Mouse (Mus musculus) cerebral cortex, adult 2 months (tissue): Measurements from ENCODE around the gene Rhbdf1.

Experiments
- WGBS: fragments of 180-500 bp; shearing (Covaris S2); methylation state at CpG from one replicate; pipeline ENCODE4 v1.1.7; 2018; 5-methylcytosine and 5-hydroxymethylcytosine counted together

The Rhbdf1 gene

DNA sequence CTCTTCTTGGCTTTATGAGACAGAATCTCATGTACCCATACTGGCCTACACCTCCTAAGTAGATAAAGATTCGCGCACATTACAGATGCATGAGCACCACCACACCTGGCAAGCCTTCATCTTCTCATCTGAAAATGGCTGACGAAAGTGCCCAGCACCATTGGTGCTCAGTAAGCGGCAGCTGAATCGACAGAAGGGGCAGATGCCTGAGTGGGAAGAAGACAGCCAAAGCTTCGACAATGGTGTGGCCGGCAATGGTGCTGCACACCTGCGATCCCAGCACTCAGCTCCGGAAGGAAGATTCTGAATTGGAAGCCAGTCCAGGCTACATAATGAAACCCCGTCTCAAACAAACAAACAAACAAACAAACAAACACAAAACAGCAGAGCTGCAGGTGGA lies 2.8 kb downstream of the Rhbdf1 start:
- WGBS = 61% methylated on average over 10 of the region's 10 CpGs

DNA sequence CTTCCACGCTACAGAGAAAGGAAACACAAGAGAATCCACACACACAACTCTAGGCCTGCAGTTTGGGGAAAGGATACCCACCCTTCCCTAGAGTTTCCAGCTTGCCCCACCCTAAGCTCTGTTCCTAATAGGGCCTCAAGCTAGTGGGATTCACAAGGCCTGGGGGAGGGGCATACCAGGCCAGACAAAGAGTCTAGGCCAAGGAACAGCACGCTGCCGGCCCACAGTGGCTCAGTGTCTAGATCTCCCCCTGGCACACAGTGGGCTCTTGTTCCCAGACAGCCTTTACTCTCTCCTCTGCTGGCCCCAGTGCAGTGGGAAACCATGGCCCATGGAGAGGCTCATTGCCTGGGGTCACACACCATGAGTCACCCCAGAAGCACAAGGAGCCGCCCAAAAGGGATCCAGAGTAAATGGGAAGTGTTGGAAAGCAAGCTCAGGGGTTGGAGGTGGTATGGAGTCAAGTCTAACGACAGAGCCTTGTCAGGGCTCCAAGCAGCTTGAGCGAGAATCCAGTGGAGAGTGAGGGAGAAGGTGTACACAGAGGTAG lies 3.5 kb downstream of the Rhbdf1 start:
- 63% methylated on average over 6 of the region's 6 CpGs for WGBS

DNA sequence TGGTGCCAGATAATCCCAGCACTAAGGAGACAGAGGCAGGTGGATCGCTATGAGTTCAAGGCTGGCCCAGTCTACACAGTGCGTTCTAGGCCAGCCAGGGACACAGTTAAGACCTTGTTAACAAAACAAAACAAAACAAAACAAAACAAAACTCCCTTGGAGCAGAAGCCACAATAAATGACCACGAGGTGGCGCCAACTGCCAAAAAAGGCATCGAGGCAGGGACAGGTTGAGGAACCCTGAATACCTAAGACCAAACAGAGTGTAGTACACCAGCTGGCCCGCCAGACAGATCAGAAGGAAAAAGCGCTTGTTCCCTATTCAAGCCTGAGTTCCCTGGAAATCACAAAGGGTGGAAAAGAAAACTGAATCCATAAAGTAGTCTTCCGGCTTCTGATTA lies 5.2 kb downstream of the Rhbdf1 start:
- 25% methylated on average over 8 of the region's 8 CpGs for WGBS

DNA sequence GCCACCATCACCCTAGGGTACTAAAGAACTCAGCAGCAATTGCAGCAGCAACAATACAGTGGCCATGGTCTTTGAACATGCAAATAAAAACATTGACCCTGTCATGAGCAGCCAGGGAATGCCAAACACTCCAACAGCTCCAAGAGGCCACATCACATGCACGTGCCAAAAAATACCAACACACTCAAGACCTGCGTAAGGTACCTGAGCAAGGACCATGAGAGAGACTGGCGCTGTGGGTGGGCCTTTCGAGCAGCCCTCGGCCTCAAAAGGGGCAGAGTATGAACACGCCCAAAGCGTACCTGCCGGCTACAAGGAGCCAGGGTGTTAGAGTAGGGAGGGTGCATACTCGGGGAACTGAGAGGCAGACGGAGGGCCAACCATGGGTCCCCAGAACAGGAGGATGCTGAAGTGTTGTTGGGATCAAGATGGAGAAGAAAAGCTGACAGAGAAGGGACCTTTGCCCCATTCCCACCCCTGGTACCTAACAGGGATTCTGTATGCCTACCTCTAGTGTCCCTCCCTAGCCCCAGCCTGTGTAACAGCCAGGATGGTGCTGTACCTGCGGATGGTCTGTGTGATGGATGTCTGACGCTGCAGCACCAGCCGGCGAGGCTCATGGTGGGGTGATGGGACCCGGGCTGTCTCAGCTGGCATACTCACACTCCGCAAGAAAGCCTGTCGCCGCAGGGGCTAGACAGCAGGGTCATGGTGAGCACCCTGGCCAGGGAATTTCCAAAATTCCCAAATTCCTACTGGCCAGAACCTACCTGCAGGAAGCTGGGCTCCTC lies 6.5 kb downstream of the Rhbdf1 start:
- 93% methylated on average over 18 of the region's 18 CpGs for WGBS

DNA sequence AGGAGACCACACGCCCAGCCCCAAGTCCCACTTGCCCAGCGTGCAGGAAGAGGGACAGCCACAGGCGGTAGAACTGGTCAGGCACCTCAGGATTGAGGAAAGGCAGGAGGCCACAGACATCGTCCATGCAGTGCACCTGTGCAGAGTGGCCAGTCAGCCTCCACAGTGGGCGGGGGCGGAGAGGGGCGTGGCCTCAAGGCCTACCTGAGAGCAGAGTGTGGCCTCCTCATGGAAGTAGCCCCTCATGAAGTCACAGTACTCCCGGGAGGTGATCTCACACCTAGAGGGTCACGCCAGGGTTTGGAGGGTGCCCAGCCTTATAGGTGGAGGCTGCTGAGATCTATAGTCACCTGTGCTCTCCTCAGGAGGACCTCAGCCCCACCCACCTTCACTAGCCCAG lies 11.5 kb downstream of the Rhbdf1 start:
- 94% methylated on average over 9 of the region's 9 CpGs for WGBS

DNA sequence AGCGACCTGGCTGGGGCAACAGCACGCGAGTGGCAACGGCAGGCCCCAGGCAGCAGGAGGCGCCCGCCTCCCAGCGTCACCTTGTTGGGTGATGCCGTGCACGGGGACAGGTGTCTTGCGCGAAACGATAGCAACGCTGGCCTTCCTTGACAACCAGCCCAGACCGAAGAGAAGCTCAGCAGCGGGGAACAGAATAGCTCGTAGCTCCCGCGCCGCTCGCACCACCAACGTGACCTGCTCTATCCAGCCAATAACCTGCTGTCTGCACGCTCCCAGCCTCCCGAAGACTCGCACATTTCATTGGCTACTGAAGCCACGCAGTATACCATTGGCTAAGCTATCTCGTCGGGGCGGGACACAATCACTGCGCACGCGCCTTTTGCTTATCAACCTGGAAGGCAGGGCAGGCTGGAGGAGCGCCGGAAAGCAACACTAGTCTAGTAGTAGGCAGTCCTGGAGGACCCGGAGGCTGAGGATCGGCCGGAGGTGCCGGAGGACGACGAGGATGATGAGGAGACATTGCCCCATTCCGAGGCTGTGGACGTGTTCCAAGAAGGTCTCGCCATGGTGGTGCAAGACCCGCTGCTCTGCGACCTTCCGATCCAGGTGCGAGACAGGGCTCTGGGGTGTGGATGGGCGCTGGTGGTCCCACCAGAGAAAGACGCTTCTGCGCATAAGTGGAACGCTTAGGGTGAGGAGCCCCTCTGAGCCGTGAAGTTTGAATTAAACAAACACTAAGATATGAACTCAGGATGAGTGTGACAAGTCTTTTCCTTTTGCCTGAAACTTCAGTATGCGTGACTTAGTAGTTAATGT lies 16.8 kb downstream of the Rhbdf1 start, which contains the start of gene Snrnp25:
Snrnp25 (plus strand) TSS at position 358 of the 816 bp plus-strand sequence.
- WGBS = under 1% methylated on average over 52 of the region's 52 CpGs

DNA sequence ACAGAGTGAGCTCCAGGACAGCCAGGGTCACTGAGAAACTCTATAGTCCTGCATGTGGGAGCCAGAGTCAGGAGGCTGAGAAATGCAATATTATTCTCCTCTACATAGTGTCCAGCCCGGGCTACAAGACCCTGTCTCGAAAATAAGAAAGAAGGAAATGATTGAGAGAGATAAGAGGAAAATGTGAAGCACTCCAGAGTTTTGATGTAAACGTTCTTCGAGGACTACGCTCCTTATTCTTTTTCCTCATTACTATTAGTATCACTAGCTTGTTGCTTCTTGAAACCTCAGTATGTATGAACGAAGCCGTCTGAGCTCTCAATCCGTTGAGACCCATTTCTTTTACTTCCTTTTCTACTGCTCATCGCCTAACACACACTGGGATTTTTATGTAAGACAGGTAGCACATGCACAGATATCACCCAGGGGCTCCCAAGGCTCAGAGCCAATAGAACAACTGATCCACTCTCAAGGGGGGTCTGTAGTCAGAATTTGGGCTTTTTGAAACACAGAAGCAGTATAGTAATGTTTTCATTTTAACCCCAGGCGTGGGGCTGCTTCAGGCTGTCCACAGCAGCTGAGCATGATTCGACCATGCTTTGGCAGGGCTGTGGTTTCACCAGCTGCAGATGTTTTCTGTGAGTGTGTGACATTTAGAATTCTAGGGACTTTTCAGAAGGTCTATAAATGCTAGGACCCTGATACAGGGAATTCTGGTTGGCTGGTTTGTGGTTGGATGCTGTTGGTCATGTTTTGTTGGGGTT lies 20.0 kb downstream of the Rhbdf1 start:
- 77% methylated on average over 11 of the region's 11 CpGs for whole genome bisulfite sequencing

DNA sequence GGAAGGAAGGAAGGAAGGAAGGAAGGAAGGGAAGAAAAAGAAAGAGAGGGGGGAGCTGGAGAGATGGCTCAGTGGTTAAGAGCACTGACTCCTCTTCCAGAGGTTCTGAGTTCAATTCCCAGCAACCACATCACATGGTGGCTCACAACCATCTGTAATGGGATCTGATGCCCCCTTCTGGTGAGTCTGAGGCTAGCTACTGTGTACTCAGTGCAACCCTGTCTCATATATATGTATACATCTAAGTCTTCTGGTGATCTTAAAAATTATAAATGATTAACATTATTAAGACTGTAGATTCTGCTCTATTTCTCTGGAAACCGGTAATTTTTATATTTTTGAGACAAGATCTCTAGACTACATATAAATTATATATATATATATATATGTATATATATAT lies 21.1 kb downstream of the Rhbdf1 start:
- 91% methylated on average over 1 of the region's 1 CpGs for WGBS

DNA sequence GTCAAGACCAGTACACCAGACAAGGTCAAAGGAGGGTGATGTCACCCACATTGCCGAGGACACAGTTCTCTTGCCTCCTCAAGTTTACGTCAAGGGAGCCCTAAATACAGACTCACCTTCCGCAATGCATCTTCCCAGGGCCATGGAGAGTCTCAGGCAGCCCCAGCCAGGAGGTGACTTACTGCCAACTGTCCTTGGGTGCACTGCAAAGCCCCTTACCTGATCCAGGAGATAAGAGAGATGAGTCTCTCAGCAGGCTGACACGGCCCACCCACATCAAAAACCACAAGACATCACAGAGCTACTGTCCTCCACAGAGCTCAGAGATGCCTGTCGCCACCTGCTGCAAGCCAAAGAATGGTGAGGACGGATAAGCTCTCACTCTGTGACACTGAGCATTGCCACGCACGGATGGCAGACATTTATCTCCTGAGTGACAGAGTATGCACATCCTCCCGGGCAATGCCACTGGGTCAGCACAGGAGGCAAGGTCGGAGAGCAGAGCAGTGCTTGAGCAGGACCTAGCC lies 22.0 kb downstream of the Rhbdf1 start, which contains the start of gene Il9r:
Il9r (minus strand) TSS at position 205 of the 527 bp plus-strand sequence.
- WGBS = 80% methylated on average over 10 of the region's 10 CpGs

DNA sequence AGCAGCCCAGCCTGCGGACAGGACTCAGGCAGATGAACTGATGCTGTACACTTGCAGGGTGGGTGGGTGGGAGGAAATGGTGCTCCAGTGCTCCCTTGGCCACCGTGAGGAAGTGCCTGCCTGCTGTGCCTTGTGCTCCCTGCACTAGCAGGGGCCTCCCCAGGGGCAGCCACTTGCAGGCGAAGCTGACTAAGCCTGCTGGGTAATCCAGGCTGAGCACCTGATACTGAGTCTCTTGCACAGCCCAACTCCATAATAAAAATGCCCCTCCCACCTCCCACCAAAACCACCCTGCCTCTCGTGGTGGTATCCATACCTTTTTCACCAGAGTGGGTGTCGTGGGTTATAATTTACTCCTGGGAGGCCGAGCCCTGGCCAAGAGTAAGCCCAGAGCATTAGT lies 22.9 kb downstream of the Rhbdf1 start:
- 61% methylated on average over 6 of the region's 6 CpGs for WGBS

DNA sequence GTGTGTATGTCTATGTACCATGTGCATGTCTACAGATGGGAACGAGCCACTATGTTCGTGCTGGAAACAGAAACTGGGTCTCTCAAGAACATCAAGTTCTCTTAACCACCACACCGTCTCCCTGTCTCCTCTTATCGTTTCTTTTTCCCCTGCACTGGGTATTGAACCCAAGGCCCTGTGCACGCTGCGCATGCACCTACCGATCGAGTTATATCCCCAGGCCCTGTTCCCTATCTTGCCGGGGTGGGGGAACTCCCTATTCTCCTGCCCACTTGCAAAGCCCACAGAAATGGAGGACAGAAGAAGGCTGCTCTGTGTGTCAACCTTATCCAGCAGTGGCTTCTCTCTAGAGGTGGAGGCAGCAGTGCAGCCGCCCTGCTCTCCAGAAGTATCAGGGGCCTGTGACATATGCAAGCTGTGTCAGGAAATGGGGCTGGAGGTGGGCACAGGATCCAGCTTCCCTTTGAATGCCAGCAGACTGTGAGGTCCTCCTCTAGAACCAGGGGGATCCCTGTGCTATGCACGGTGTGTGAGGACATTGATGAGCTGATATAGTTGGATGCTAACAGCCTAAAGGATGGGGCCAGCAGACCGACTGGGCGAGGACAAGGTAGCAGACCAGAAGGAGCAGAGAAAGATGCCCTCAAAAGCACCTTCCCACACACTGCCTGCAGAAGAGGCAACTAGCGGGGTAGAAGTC lies 23.7 kb downstream of the Rhbdf1 start:
- 77% methylated on average over 14 of the region's 14 CpGs for WGBS

DNA sequence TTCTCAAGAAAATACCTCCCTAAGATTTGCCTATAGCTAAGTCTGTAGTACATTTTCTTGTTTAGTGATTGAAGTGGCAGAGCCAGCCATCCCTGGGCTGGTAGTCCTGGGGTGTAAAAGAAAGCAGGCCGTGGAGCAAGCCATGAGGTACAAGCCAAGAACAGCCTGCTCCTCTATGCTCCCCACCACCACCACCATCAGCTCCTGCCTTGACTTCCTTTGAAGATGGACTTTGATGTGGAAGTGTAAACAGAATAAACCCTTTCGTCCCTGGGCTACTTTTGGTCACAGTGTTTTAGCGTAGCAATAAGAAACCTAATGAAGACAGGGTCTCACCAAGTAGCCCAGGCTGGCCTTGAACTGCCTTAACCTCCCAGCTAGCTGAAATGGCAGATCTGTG lies 24.3 kb downstream of the Rhbdf1 start:
- WGBS = 85% methylated on average over 3 of the region's 3 CpGs

DNA sequence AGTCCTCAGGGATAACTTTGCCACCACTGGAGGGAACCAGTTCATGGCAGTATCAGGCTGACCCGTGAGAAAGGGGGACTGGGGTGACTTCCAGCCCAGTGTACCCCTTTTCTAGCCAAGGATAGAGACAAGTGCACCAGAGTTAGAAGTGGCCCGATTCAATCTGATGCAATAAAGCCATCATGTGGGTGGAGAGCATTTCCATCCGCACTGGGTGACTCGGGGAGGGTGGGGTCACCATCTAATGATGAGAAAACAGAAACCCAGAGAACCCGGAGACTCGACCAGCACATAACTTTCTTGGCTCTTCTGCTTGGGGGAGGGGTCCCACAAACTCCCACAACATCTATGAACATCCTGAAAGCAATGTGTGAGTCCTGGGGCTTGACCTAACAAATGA lies 25.4 kb downstream of the Rhbdf1 start:
- WGBS = 79% methylated on average over 6 of the region's 6 CpGs

DNA sequence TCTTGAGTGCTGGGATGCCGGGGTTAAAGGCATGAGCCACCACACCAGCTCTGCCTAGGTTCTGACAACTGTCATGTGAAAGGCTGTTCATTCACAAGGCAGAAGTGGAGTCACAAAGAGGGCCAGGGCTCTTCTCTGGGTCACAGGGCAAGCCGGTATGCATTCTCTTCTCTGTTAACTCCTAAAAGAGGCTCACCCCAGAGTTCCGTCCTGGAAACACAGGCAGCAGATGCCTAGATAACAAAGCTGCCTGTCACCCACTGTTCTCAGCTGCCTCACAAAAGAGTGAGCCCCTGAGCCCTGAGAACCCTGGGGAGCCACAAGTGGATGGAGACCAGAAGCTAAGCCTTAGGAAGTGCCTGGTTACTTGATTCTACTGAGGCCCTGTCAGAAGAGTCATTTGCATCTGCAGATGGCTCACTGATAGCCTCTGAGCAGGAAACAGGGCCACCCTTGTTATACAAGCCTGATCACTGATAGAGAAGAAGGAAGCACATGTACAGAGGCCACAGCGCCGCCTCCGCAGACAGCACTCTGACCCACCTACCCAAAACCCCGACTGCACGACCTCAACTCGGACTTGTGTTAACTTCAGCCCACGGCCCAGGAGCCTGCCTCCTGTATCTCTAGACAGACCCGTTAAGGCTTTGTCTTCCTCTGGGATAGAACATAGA lies 26.1 kb downstream of the Rhbdf1 start:
- 56% methylated on average over 11 of the region's 11 CpGs for WGBS

DNA sequence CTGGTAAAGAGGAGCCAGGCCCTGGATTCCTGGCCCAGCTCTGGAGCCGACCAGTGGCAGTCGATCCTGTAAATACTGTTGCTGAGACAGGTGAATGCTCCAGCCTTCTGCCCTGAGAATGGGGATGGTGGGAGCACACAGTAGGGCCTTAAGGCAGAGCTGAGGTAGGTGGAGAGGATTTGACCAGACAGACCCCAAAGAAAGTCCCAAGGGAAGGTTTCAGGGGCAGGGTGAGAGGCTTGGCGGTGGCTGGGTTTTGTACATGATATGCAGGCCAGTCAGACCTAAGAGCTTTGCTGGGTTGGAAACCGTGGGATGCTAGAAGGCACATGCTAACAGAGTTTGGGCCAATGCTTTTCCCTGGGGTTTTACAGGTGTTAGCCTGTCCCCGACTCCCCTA lies 27.5 kb downstream of the Rhbdf1 start:
- WGBS = 93% methylated on average over 5 of the region's 5 CpGs

DNA sequence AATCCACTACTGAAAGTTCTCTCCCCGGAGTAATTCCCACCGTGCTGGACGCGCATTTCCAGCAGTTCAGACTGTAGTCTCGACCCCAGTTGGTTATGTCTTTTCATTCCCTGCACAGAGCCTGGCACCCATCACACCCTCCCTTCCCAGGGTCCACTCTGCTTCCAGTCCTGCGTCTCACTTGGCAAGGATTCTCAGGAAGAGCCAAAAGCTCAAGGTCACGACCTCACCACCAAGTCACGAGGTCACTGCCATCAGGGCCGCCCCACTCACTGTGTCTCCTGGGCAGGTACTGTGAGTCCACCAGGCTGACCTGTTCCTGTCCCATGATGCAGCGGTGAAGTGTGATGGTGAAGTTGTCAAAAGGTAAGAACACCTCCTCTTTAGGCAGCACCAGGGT lies 28.0 kb downstream of the Rhbdf1 start:
- 88% methylated on average over 10 of the region's 10 CpGs for WGBS

DNA sequence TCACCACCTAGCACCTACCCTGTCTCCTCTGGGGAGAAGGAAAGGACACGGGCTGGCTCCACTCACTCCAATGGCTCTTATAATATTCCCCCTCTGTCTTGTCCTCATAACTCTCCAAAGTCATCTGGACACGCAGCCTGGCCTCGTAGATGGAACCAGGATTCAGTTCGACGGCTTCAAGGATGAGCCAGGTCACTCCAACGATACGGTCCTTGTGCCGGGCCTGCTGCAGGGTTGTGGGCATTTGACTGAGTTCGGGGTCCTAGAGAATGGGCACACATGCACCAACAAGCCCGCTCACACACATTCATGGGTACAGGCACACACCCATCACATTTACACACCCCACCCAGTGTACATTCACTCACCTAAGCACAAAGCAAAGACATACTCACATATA lies 28.9 kb downstream of the Rhbdf1 start:
- WGBS = 96% methylated on average over 10 of the region's 10 CpGs

DNA sequence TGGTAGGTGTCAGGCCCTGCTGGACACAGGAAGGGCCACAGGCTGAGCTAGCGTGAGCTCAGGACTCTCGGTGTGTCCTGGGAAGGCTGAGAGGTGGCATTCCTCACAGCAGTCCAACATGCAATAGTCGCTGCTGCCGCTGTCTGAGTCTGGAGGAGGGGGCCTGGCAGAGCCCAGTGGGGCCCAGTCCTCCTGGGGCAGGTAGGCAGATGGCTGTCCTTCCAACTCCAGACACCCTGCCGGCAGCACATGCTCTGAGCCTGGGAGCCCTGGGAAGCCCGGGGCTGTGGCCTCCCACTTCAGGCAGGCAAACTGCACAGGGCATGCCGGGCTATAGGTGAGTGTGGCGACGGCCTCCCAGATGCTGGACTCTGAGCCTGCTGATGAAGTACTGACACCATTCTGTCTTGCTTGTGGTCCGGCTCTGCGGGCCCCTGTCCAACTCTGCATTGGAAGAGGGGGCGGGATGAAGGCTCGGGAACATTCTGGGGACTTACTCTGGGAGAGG lies 31.4 kb downstream of the Rhbdf1 start:
- 83% methylated on average over 13 of the region's 13 CpGs for WGBS

DNA sequence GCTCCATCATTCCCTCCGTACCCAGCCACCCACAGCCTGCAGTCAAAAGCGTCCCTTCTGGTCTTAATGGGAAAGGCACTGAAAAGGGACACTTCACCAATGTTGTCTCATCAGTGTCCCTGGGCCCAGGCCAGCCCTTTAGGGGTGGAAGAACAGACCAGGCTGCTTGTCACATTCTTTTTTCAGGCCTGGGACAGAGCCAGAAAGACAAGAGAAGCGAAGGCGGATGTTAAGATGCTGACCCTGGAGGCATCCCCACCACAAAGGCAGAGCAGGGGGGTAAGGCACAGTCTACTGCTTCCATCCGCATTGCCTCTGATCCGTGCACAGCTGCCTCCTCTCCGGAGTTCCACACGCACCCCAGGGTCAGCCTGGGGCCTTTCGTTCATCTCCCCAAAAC lies 32.0 kb downstream of the Rhbdf1 start:
- 81% methylated on average over 9 of the region's 9 CpGs for WGBS

DNA sequence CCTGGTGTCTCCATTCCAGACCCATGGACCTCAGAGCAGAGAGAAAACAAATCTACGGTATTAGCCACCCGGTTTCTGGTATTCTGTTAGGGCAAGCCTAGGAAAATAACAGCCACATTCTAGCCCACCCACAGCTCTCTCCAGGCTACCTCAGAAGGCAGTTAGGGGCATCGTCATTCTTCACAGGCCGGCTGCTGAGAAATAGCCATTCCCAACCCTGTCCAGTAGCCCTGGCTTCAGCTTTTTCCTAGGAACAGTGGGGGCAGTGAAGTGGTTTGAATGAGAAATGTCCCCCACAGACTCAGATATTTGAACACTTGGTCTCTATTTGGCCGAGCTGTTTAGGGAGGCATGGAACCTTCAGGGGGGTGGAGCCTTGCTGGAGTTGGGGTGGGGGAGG lies 32.7 kb downstream of the Rhbdf1 start:
- WGBS = 86% methylated on average over 5 of the region's 5 CpGs
